Mouse (Mus musculus) monocyte, adult 5-6 weeks (primary cell): Measurements from ENCODE around the gene Ubap2l. TPM values are rescaled to one million over a fixed set of nuclear protein-coding genes. Genes with fewer than 3 reads are reported as not detected.

Experiments
- ATAC-seq: fragments of 153-309, 156-312 bp; replicated peaks from 2 replicates; pipeline ENCODE4 v1.8.0; 2017; ENCODE audit warnings: mild to moderate bottlenecking; ENCODE audit not compliant: low TSS enrichment, insufficient number of reproducible peaks, severe bottlenecking, poor library complexity, low FRiP score
- total RNA-seq: library from RNA; stranded (forward); fragments of 200-1000, 200-491, 200-594 nt; gene quantifications from 3 replicates; pipeline ENCODE4 v1.2.3, GENCODE M21; 2017

Gene Ubap2l
- total RNA-seq, 1 experiment from 2014 or later: 158 TPM

GRCm38 (mm10) chr3:90072294-90072693 is 19.9 kb upstream of the Ubap2l start, which contains the start of gene Tpm3:
Gene Tpm3, plus strand, starts transcription at chr3:90072649.
- no peak for ATAC-seq

- ATAC-seq: no peak
These were observed 17.3 kb upstream of the Ubap2l start for GRCm38 (mm10) chr3:90069688-90070087.

- no peak for ATAC-seq
These were observed 15.4 kb upstream of the Ubap2l start for GRCm38 (mm10) chr3:90067851-90068250.

GRCm38 (mm10) chr3:90065553-90065952 is 13.1 kb upstream of the Ubap2l start:
- ATAC-seq: peak; percentile 75

GRCm38 (mm10) chr3:90064383-90064782 is 12.0 kb upstream of the Ubap2l start:
- no peak for ATAC-seq

GRCm38 (mm10) chr3:90062539-90062938 is 10.1 kb upstream of the Ubap2l start:
- ATAC-seq: no peak

GRCm38 (mm10) chr3:90061549-90061948 is 9.1 kb upstream of the Ubap2l start:
- ATAC-seq: no peak

- peak; percentile 54 for ATAC-seq
These were observed 732 bp downstream of the Ubap2l start, which contains the start of gene 4933434E20Rik for GRCm38 (mm10) chr3:90051441-90052350. Gene 4933434E20Rik, plus strand, starts transcription at chr3:90051636.

- no peak for ATAC-seq
These were observed 2.7 kb downstream of the Ubap2l start for GRCm38 (mm10) chr3:90049691-90050090.

GRCm38 (mm10) chr3:90036263-90036662 is 16.2 kb downstream of the Ubap2l start:
- no peak for ATAC-seq

GRCm38 (mm10) chr3:90034653-90035052 is 17.8 kb downstream of the Ubap2l start:
- no peak for ATAC-seq

GRCm38 (mm10) chr3:90016626-90017025 is 35.8 kb downstream of the Ubap2l start:
- ATAC-seq: 0 out of 2 replicates have a peak, but pooled peaks have one; percentile 35

GRCm38 (mm10) chr3:90010291-90010690 is 42.1 kb downstream of the Ubap2l start:
- ATAC-seq: no peak

- no peak for ATAC-seq
These were observed 48.2 kb downstream of the Ubap2l start for GRCm38 (mm10) chr3:90004091-90004796.

GRCm38 (mm10) chr3:89999830-90000229 is 52.6 kb downstream of the Ubap2l start:
- peak; percentile 36 for ATAC-seq

- ATAC-seq: no peak
These were observed 53.3 kb downstream of the Ubap2l start for GRCm38 (mm10) chr3:89999090-89999489.

- ATAC-seq: peak; percentile 96
These were observed 53.8 kb downstream of the Ubap2l start, which contains the start of gene Hax1 for GRCm38 (mm10) chr3:89998612-89999054. Gene Hax1, minus strand, starts transcription at chr3:89998780.

GRCm38 (mm10) chr3:89997791-89998495 is 54.5 kb downstream of the Ubap2l start:
- ATAC-seq: no peak
